Mouse (Mus musculus) limb, embryonic 10.5 days (tissue): ENCODE data around the gene Ndufaf2. TPM values are rescaled to one million over a fixed set of nuclear protein-coding genes. Genes with fewer than 3 reads are reported as not detected.

Experiments used
- DNase-seq: peaks from one replicate; pipeline ENCODE4 v3.0.0-alpha.2; 2017; ENCODE audit warnings: low spot score
- H3K27ac ChIP-seq: fragments of 300-500 bp; sonication (generic); 2 replicates; pipeline ENCODE4 v1.5.1; 2016; ENCODE audit warnings: mild to moderate bottlenecking
- H3K27me3 ChIP-seq: fragments of 300-500 bp; sonication (generic); 2 replicates; pipeline ENCODE4 v1.6.1; 2016; ENCODE audit warnings: low read depth, mild to moderate bottlenecking; ENCODE audit not compliant: poor library complexity, severe bottlenecking
- H3K36me3 ChIP-seq: fragments of 300-500 bp; sonication (generic); 2 replicates; pipeline ENCODE4 v1.6.1; 2016; ENCODE audit warnings: mild to moderate bottlenecking, moderate library complexity
- H3K4me1 ChIP-seq: fragments of 300-500 bp; sonication (generic); 2 replicates; pipeline ENCODE4 v1.6.1; 2016
- H3K4me3 ChIP-seq: fragments of 300-500 bp; sonication (generic); 2 replicates; pipeline ENCODE4 v1.5.1; 2016; ENCODE audit warnings: mild to moderate bottlenecking, moderate library complexity
- H3K9me3 ChIP-seq: fragments of 300-500 bp; sonication (generic); replicated peaks from 2 replicates; pipeline ENCODE4 v1.6.1; 2016; ENCODE audit warnings: mild to moderate bottlenecking
- WGBS: fragments of 180-500 bp; shearing (Covaris S2); methylation state at CpG from one replicate; pipeline ENCODE4 v1.1.7; 2016; 5-methylcytosine and 5-hydroxymethylcytosine counted together
- polyA plus RNA-seq: library from polyadenylated mRNA; unstranded; fragments of >200 nt; fragmentation: Nextera tagmentation; extraction: Ambion mirVana; gene quantifications from 2 replicates; pipeline ENCODE4 v1.2.1, GENCODE M21; 2016

Ndufaf2 gene
- polyA plus RNA-seq, 1 experiment from 2014 or later, result 89.8 TPM

GRCm38 (mm10) chr13:107960549-107960948, 197.9 kb downstream of the Ndufaf2 start:
- H3K4me1 ChIP-seq, result peaks cover 32% of the 10 kb centered on the region
- 92% methylated on average over 5 of the region's 5 CpGs for WGBS
- DNase-seq, result no peak
- no peaks in the 10 kb centered on the region for H3K36me3 ChIP-seq
- no peaks in the 10 kb centered on the region for H3K9me3 ChIP-seq
- H3K27me3 ChIP-seq, result no peaks in the 10 kb centered on the region
- no peak overlapping the region for H3K4me3 ChIP-seq
- H3K27ac ChIP-seq, result no peak overlapping the region

DNA sequence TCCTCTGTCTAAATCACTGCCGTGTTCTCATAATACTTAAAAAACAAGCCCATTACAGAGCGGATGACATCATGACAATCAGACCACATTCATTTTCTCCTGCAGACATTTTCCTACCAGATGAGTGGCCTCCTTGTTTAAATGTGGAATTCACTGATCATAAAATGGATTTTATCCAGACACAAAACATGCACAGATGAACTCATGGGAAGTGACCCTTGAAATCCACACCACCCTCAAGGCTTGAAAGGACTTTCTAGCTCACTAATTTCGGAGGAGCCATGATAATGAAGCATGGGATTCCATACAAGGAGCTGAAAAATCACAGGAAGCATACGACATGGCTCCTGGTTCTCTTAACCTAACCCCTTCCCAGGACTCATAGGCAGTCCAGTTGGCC, 198.5 kb downstream of the Ndufaf2 start:
- 91% methylated on average over 4 of the region's 4 CpGs for WGBS
- no peaks in the 10 kb centered on the region for H3K9me3 ChIP-seq
- no peaks in the 10 kb centered on the region for H3K27me3 ChIP-seq
- no peak for DNase-seq
- H3K27ac ChIP-seq, result no peak overlapping the region
- H3K36me3 ChIP-seq, result no peaks in the 10 kb centered on the region
- H3K4me1 ChIP-seq, result peaks cover 39% of the 10 kb centered on the region
- no peak overlapping the region for H3K4me3 ChIP-seq

DNA sequence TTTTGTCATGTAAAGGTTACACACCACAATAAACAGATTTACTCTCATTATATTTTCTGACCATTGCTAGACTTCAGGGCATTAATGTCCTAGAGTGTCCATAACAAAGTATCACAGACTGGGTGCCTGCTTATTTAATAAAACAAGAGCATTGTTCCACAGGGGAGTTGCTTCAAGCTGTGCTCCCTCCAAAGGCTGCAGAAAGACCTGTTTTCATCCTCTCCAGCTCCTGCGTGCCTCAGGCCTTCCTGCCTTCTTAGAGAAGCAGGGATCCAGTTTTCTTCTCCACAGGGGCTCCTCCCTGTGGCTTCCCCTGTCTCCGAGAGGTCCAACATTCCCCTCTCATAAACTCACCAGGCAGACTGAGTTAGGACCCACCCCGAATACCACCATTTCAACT, 202.2 kb downstream of the Ndufaf2 start:
- Histone ChIP-seq H3K4me1 (peaks cover 29% of the 10 kb centered on the region), H3K27me3 (no peaks in the 10 kb centered on the region), H3K36me3 (no peaks in the 10 kb centered on the region), H3K4me3 (no peak overlapping the region), H3K9me3 (no peaks in the 10 kb centered on the region), H3K27ac (peak overlapping the region; percentile 78)
- no peak for DNase-seq
- WGBS, result 39% methylated on average over 3 of the region's 3 CpGs

GRCm38 (mm10) chr13:107955327-107956110, 202.9 kb downstream of the Ndufaf2 start:
- Histone ChIP-seq H3K4me1 (peaks cover 29% of the 10 kb centered on the region), H3K36me3 (no peaks in the 10 kb centered on the region), H3K27me3 (no peaks in the 10 kb centered on the region), H3K9me3 (no peaks in the 10 kb centered on the region), H3K4me3 (peak overlapping the region; percentile 29; the same call in 1 of the 2 replicates), H3K27ac (peak overlapping the region; percentile 78)
- DNase-seq, result peak; percentile 69
- WGBS, result 14% methylated on average over 17 of the region's 18 CpGs

DNA sequence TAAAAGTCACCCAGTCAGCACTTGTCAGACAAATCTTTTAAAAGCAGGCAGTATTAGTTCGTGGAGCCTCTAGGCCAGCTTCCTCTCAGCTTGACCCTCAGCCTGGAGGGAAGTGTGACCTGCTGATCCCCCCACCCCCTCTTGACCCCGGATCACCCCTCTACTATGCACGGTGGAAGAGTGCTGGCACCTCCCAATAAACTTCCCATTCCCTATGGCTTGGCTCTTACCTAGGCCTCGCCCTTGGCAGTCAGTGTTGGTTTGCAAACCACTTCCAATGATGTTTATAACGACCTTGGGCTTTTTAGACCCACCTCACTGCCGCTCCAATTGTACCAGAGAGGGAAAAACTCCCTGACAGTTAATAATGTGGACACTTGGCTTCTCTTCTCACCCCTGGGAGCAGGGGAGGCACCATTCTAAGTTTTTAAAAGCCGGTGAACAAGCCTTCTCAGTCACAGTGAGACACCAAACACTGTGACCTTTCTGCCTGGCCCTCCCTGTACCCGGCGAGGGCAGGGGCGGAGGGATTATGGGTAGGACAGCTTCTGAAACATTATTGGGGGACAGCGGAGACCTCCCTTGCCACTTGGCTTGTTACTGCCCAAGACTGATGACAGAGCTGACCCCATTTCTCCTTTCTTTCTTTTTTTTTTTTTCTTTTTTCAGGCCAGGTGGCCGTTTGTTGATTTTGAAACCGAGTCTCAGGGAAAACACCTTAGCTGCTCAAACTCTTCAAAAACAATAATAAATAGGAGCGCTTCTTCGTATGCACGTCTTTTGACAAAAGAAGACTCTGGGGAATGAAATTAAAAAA, 203.8 kb downstream of the Ndufaf2 start:
- H3K27me3 ChIP-seq, result no peaks in the 10 kb centered on the region
- peaks cover 29% of the 10 kb centered on the region for H3K4me1 ChIP-seq
- peak overlapping the region; percentile 29; the same call in 1 of the 2 replicates for H3K4me3 ChIP-seq
- H3K9me3 ChIP-seq, result no peaks in the 10 kb centered on the region
- peak overlapping the region; percentile 78 for H3K27ac ChIP-seq
- no peaks in the 10 kb centered on the region for H3K36me3 ChIP-seq
- no peak for DNase-seq
- 25% methylated on average over 16 of the region's 16 CpGs for WGBS

DNA sequence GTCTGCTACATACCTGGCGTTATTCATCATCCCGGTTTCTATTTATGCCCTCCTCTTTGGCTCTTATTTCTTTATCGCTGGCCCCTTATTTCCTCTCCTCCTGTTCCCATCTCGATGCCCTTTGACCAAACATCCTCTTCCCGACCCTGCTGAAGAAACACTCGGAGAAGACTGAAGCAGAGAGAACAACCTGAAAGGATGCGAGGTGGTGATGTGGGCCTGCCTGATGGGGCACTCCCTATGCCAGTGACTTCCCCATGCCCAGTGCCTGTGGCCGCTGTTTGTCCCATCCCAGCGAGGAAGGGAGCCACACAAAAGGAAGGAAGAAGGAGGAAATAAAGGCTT, 204.4 kb downstream of the Ndufaf2 start:
- H3K9me3 ChIP-seq, result no peaks in the 10 kb centered on the region
- H3K4me3 ChIP-seq, result no peak overlapping the region
- H3K4me1 ChIP-seq, result peaks cover 29% of the 10 kb centered on the region
- H3K36me3 ChIP-seq, result no peaks in the 10 kb centered on the region
- WGBS, result 38% methylated on average over 9 of the region's 9 CpGs
- no peak for DNase-seq
- no peaks in the 10 kb centered on the region for H3K27me3 ChIP-seq
- peak overlapping the region; percentile 78 for H3K27ac ChIP-seq

Other genes starting within 250 kb of the Ndufaf2 start
- 49.5 and 54.3 TPM in 2 replicates for gene Smim15, start 114.2 kb downstream of the Ndufaf2 start, polyA plus RNA-seq
- gene Ercc8, start 108 bp upstream of the Ndufaf2 start, polyA plus RNA-seq, result 27.3 and 29.6 TPM in 2 replicates
- 0.90 and 0.95 TPM in 2 replicates for gene Elovl7, start 55.8 kb upstream of the Ndufaf2 start, polyA plus RNA-seq
- gene Depdc1b, start 157.7 kb upstream of the Ndufaf2 start, polyA plus RNA-seq, result 20.9 and 22.0 TPM in 2 replicates